Mouse (Mus musculus) embryonic fibroblast, embryonic 13.5 days (primary cell): ENCODE measurements around the gene Grin2c.

Experiments used
- CTCF ChIP-seq: IDR thresholded peaks from 2 replicates; pipeline ENCODE4 v1.5.1; 2011; ENCODE audit warnings: mild to moderate bottlenecking, control low read depth, low read length, moderate library complexity, borderline replicate concordance; ENCODE audit not compliant: insufficient read depth
- POLR2A ChIP-seq: IDR thresholded peaks from 2 replicates; pipeline ENCODE4 v1.6.1; 2011; ENCODE audit warnings: low read depth, mild to moderate bottlenecking, control low read depth, low read length, moderate library complexity

GRCm38 (mm10) chr11:115275509-115275908 is 8.5 kb upstream of the Grin2c start:
- TF ChIP-seq POLR2A (no peak), CTCF (no peak)
